ENCODE assay signal across 16 mouse cellular contexts in genomic region chr12:73332701-73333100, GRCm38 (mm10).
"Had no signal": no experiment of that assay in that cellular context is flagged by ENCODE, and none has a peak within 500 bp of the region (broad histone marks: within the 10 kb centered on the region; RNA-seq: fewer than 3 reads in every experiment).

No protein-coding gene starts in this region.

- H3K27ac ChIP-seq: kidney, embryonic 15.5 days; layer of hippocampus, adult 2 months; liver, embryonic 13.5 days had no signal

- H3K4me2 ChIP-seq: kidney, embryonic 15.5 days; limb, embryonic 12.5 days; liver, embryonic 13.5 days; midbrain, embryonic 11.5 days had no signal

- H3K9ac ChIP-seq: kidney, embryonic 15.5 days; limb, embryonic 12.5 days; liver, embryonic 13.5 days had no signal

- H3K4me1 ChIP-seq: kidney, embryonic 15.5 days; liver, embryonic 13.5 days had no signal

- H3K9me3 ChIP-seq: kidney, embryonic 15.5 days; limb, embryonic 12.5 days; liver, embryonic 13.5 days had no signal

- H3K36me3 ChIP-seq: kidney, embryonic 15.5 days; limb, embryonic 12.5 days; liver, embryonic 13.5 days had no signal

- DNase-seq: kidney, adult 11 months; kidney, adult 8-10 months; kidney, postnatal 14 days; layer of hippocampus, adult 9-11 months; liver, embryonic 13.5 days; lung, adult 2 months; lung, postnatal 14 days; lung, postnatal 4 days; midbrain, embryonic 14.5 days; thymus, adult 18-20 months; thymus, postnatal 14 days; thymus, postnatal 4 days had no signal

- H3K4me3 ChIP-seq: kidney, embryonic 15.5 days; layer of hippocampus, adult 2 months; limb, embryonic 12.5 days; liver, embryonic 13.5 days had no signal

- H3K27me3 ChIP-seq: kidney, embryonic 15.5 days; liver, embryonic 13.5 days had no signal
